Mouse (Mus musculus): ENCODE data around the gene Fbxl20. TPM values are rescaled to one million over a fixed set of nuclear protein-coding genes. Genes with fewer than 3 reads are reported as not detected.

Gene Fbxl20
- polyA plus RNA-seq, 1 experiment from 2014 or later, result 17.8 TPM

- 79% methylated on average over 5 of the region's 5 CpGs for WGBS
Observed at GRCm38 (mm10) chr11:98034061-98034460, 116.1 kb downstream of the Fbxl20 start.

More at GRCm38 (mm10) chr11:98034061-98034460, 116.1 kb downstream of the Fbxl20 start:
- Histone ChIP-seq H3K9me3 (replicated peaks; ENCODE audit: control insufficient read depth, low read length) (no peaks in the 10 kb centered on the region), H3K9ac (ENCODE audit: low read length) (no peak overlapping the region), H3K27ac (ENCODE audit: low read length) (no peak overlapping the region), H3K36me3 (ENCODE audit: control insufficient read depth, insufficient read depth, low read length) (0 out of 2 replicates have a peak, but pooled peaks cover 3% of the 10 kb centered on the region), H3K4me3 (replicated peaks; ENCODE audit: low read length) (no peak overlapping the region), H3K4me1 (ENCODE audit: control insufficient read depth, insufficient read depth, low read length) (peaks cover 13% of the 10 kb centered on the region), H3K4me2 (ENCODE audit: low read depth, low read length) (no peak overlapping the region), H3K27me3 (ENCODE audit: control insufficient read depth, insufficient read depth, low read length) (peaks cover 9% of the 10 kb centered on the region; the same call in 1 of the 2 replicates)
- no peak for ATAC-seq (ENCODE audit: insufficient read depth, low FRiP score)

Other genes with a start within 250 kb of the Fbxl20 start
- 0.72 and 1.0 TPM in 2 replicates for gene Plxdc1, start 164.0 kb downstream of the Fbxl20 start, polyA plus RNA-seq (2015; fragmentation: Nextera tagmentation; extraction: Ambion mirVana)
- 10.5 and 11.8 TPM in 2 replicates for gene Arl5c, start 154.2 kb downstream of the Fbxl20 start, polyA plus RNA-seq (2015; fragmentation: Nextera tagmentation; extraction: Ambion mirVana)
- gene Cacnb1, start 127.4 kb downstream of the Fbxl20 start, polyA plus RNA-seq (2015; fragmentation: Nextera tagmentation; extraction: Ambion mirVana), result 7.0 and 12.1 TPM in 2 replicates
- 825 and 942 TPM in 2 replicates for gene Rpl19, start 123.7 kb downstream of the Fbxl20 start, polyA plus RNA-seq (2015; fragmentation: Nextera tagmentation; extraction: Ambion mirVana)
- 0.25 and 0.47 TPM in 2 replicates for gene Stac2, start 96.9 kb downstream of the Fbxl20 start, polyA plus RNA-seq (2015; fragmentation: Nextera tagmentation; extraction: Ambion mirVana)
- gene Med1, start 42.9 kb upstream of the Fbxl20 start, polyA plus RNA-seq (2015; fragmentation: Nextera tagmentation; extraction: Ambion mirVana), result 46.4 and 53.3 TPM in 2 replicates
- 7.6 and 7.7 TPM in 2 replicates for gene Cdk12, start 52.7 kb upstream of the Fbxl20 start, polyA plus RNA-seq (2015; fragmentation: Nextera tagmentation; extraction: Ambion mirVana)
- 0.06 TPM in 1 of 2 replicates, not detected in the other for gene Neurod2, start 179.2 kb upstream of the Fbxl20 start, polyA plus RNA-seq (2015; fragmentation: Nextera tagmentation; extraction: Ambion mirVana)
- gene Ppp1r1b, start 198.0 kb upstream of the Fbxl20 start, polyA plus RNA-seq (2015; fragmentation: Nextera tagmentation; extraction: Ambion mirVana), result 18.7 and 20.3 TPM in 2 replicates
- gene Stard3, start 208.0 kb upstream of the Fbxl20 start, polyA plus RNA-seq (2015; fragmentation: Nextera tagmentation; extraction: Ambion mirVana), result 43.9 and 51.8 TPM in 2 replicates
- 0.57 and 9.3 TPM in 2 replicates for gene Tcap, start 233.4 kb upstream of the Fbxl20 start, polyA plus RNA-seq (2015; fragmentation: Nextera tagmentation; extraction: Ambion mirVana)
- 0.15 TPM in 1 of 2 replicates, not detected in the other for gene Pnmt, start 236.0 kb upstream of the Fbxl20 start, polyA plus RNA-seq (2015; fragmentation: Nextera tagmentation; extraction: Ambion mirVana)

Measured in stomach, embryonic 16.5 days (tissue).